In genomic region chr5:36149098-36149497, GRCm38 (mm10) we compare ENCODE assay signal across 19 mouse cellular contexts. TPM values are rescaled to one million over a fixed set of nuclear protein-coding genes. Genes with fewer than 3 reads are reported as not detected.
DNase-seq lines count a peak whose midpoint lies in the region; ATAC-seq and TF ChIP-seq lines count a peak whose summit lies in the region.
"Had no signal": no experiment of that assay in that cellular context is flagged by ENCODE, and none has a peak within 500 bp of the region (broad histone marks: within the 10 kb centered on the region; RNA-seq: fewer than 3 reads in every experiment).

No protein-coding gene starts in this region.

- WGBS in heart, adult 2 months: 62% methylated on average over 8 of the region's 8 CpGs
- 45% methylated on average over 8 of the region's 8 CpGs for WGBS in heart, embryonic 11.5 days (ENCODE audit: insufficient replicate concordance)

- H3K4me2 ChIP-seq in heart, embryonic 11.5 days: no peak overlapping the region
- H3K4me2 ChIP-seq in CH12.LX (ENCODE audit: insufficient read depth, low read depth, poor library complexity, severe bottlenecking): no peak overlapping the region
- H3K4me2 ChIP-seq: limb, embryonic 12.5 days; lung, embryonic 15.5 days had no signal

- intact Hi-C loops in heart, adult 2 months (cut with DNase I): no loop called here
- intact Hi-C loops in left cerebral cortex, adult 2 months (cut with DNase I): no loop called here

- no peak overlapping the region for H3K27ac ChIP-seq in heart, adult 2 months
- no peak overlapping the region for H3K27ac ChIP-seq in heart, embryonic 11.5 days (ENCODE audit: low read depth, low read length)
- H3K27ac ChIP-seq in left cerebral cortex, adult 2 months: no peak overlapping the region
- H3K27ac ChIP-seq in CH12.LX (ENCODE audit: insufficient read depth, low read depth): no peak overlapping the region
- H3K27ac ChIP-seq: embryonic facial prominence, embryonic 10.5 days; limb, embryonic 12.5 days; lung, embryonic 15.5 days had no signal

- no peak for TF ChIP-seq EP300 in heart, adult 2 months (IDR thresholded peaks at IDR 0.05; ENCODE audit: insufficient read depth, low read depth, low read length)
- no peak for TF ChIP-seq EP300 in CH12.LX (IDR thresholded peaks at IDR 0.05; ENCODE audit: low read length)

- no peaks in the 10 kb centered on the region for H3K9me3 ChIP-seq in heart, embryonic 11.5 days (replicated peaks; ENCODE audit: control insufficient read depth, low read length)
- H3K9me3 ChIP-seq in CH12.LX (replicated peaks; ENCODE audit: low read length): no peaks in the 10 kb centered on the region
- H3K9me3 ChIP-seq: embryonic facial prominence, embryonic 10.5 days; limb, embryonic 12.5 days; lung, embryonic 15.5 days had no signal

- peak; percentile 8 for TF ChIP-seq RAD21 in CH12.LX (IDR thresholded peaks at IDR 0.05; ENCODE audit: low read depth, low read length)

- H3K27me3 ChIP-seq in heart, adult 2 months (ENCODE audit: control insufficient read depth, insufficient read depth, low read length): no peaks in the 10 kb centered on the region
- H3K27me3 ChIP-seq in heart, embryonic 11.5 days (ENCODE audit: control insufficient read depth, insufficient read depth, low read length): no peaks in the 10 kb centered on the region
- no peaks in the 10 kb centered on the region for H3K27me3 ChIP-seq in CH12.LX (replicated peaks)
- H3K27me3 ChIP-seq: limb, embryonic 12.5 days; lung, embryonic 15.5 days; Patski had no signal

- H3K9ac ChIP-seq in heart, adult 2 months (ENCODE audit: low read depth, low read length): no peak overlapping the region
- H3K9ac ChIP-seq in heart, embryonic 11.5 days (ENCODE audit: low read depth, low read length): no peak overlapping the region
- no peak overlapping the region for H3K9ac ChIP-seq in CH12.LX (ENCODE audit: insufficient read depth, low read depth)
- H3K9ac ChIP-seq: limb, embryonic 12.5 days; lung, embryonic 15.5 days had no signal

- no peak overlapping the region for H3K4me3 ChIP-seq in heart, adult 2 months
- no peak overlapping the region for H3K4me3 ChIP-seq in heart, embryonic 11.5 days (ENCODE audit: low read depth, low read length)
- no peak overlapping the region for H3K4me3 ChIP-seq in left cerebral cortex, adult 2 months
- no peak overlapping the region for H3K4me3 ChIP-seq in CH12.LX (replicated peaks in 1 of 3; ENCODE audit: low read depth in 2 of 3, low read length in 2 of 3, poor library complexity in 1 of 3)
- H3K4me3 ChIP-seq: embryonic facial prominence, embryonic 10.5 days; limb, embryonic 12.5 days; lung, embryonic 15.5 days; myocyte had no signal

- in situ Hi-C loops in CH12.LX (cut with MboI; ENCODE audit: low pct_ligation_motif_present, low pct_unique_long_range_greater_than_20kb, low sequenced_read_pairs): loop anchor here (10.0 kb wide), 1 partner anchor 246 kb away; the partner anchor contains the start of gene Sorcs2

- TF ChIP-seq CTCF in heart, adult 2 months (IDR thresholded peaks at IDR 0.05): peak; percentile 11; the same call in 1 of the 2 replicates
- peak; percentile 4; the same call in 1 of the 2 replicates for TF ChIP-seq CTCF in left cerebral cortex, adult 2 months (IDR thresholded peaks at IDR 0.05)
- TF ChIP-seq CTCF in CH12.LX (conservative IDR thresholded peaks at IDR 0.05 in 1 of 2, IDR thresholded peaks at IDR 0.05 in 1 of 2; ENCODE audit: low read depth in 2 of 2, low read length in 2 of 2): peak in 1 of 2 experiments; percentile 22; a peak in 1 of 4 replicates

- dilution Hi-C loops in CH12.LX (cut with MboI; ENCODE audit: extremely low pct_ligation_motif_present, extremely low pct_unique_long_range_greater_than_20kb, low sequenced_read_pairs): no loop called here

- no peaks in the 10 kb centered on the region for H3K79me2 ChIP-seq in heart, adult 2 months (replicated peaks; ENCODE audit: control insufficient read depth, insufficient read depth, low read length)
- H3K79me2 ChIP-seq in CH12.LX (replicated peaks; ENCODE audit: control insufficient read depth, extremely low read depth, insufficient read depth, poor library complexity, severe bottlenecking): no peaks in the 10 kb centered on the region

- no peak for ATAC-seq in heart, embryonic 11.5 days (replicated peaks; ENCODE audit: insufficient number of reproducible peaks, low FRiP score, low TSS enrichment)
- ATAC-seq: CD4-positive, CD25-positive, alpha-beta regulatory T cell, adult 4 months had no signal

- no peaks in the 10 kb centered on the region for H3K36me3 ChIP-seq in heart, adult 2 months (ENCODE audit: control insufficient read depth, insufficient read depth, low read length)
- no peaks in the 10 kb centered on the region for H3K36me3 ChIP-seq in heart, embryonic 11.5 days (ENCODE audit: control insufficient read depth, insufficient read depth, low read length)
- H3K36me3 ChIP-seq in CH12.LX (replicated peaks in 1 of 2; ENCODE audit: control insufficient read depth in 1 of 2, insufficient read depth in 1 of 2, low read length in 1 of 2): no peaks in the 10 kb centered on the region
- H3K36me3 ChIP-seq: embryonic facial prominence, embryonic 10.5 days; limb, embryonic 12.5 days; lung, embryonic 15.5 days had no signal

- TF ChIP-seq POLR2A in heart, adult 2 months (IDR thresholded peaks at IDR 0.05; ENCODE audit: insufficient read depth, low read depth, low read length): no peak
- TF ChIP-seq POLR2A in CH12.LX (IDR thresholded peaks at IDR 0.05; ENCODE audit: low read depth, low read length): no peak

- H3K4me1 ChIP-seq in heart, adult 2 months (ENCODE audit: control insufficient read depth, insufficient read depth, low read length): no peaks in the 10 kb centered on the region
- H3K4me1 ChIP-seq in heart, embryonic 11.5 days (ENCODE audit: control insufficient read depth, insufficient read depth, low read length): no peaks in the 10 kb centered on the region
- H3K4me1 ChIP-seq in CH12.LX (ENCODE audit: control insufficient read depth in 1 of 2, insufficient read depth in 2 of 2): peaks cover 26 to 33% of the 10 kb centered on the region in 2 experiments

- DNase-seq in heart, adult 2 months: no peak
- no peak for DNase-seq in left cerebral cortex, adult 2 months (ENCODE audit: extremely low spot score in 1 of 2, low spot score in 2 of 2)
- no peak for DNase-seq in left cerebral cortex, adult 8-10 months (ENCODE audit: low spot score in 2 of 2)
- DNase-seq in CH12.LX (ENCODE audit: extremely low read depth) (no peak), NIH3T3 (ENCODE audit: low read depth) (peak; percentile 6), MN1 (ENCODE audit: low spot score) (no peak)
- DNase-seq: cerebellum, adult 8-10 months; kidney, adult 8-10 months; right cerebral cortex, postnatal 14 days had no signal

TF ChIP-seq in CH12.LX, 34 proteins besides CTCF, POLR2A, EP300 and RAD21:
- TF ChIP-seq ZMIZ1 (IDR thresholded peaks at IDR 0.05; ENCODE audit: low read depth, low read length) (no peak), BHLHE40 (IDR thresholded peaks at IDR 0.05; ENCODE audit: low read depth, low read length) (no peak), ZC3H11A (IDR thresholded peaks at IDR 0.05; ENCODE audit: low read depth, low read length) (no peak), TBP (conservative IDR thresholded peaks at IDR 0.05; ENCODE audit: low read depth, low read length) (no peak), NRF1 (IDR thresholded peaks at IDR 0.05; ENCODE audit: low read depth, low read length) (no peak), CHD2 (IDR thresholded peaks at IDR 0.05; ENCODE audit: low read length) (no peak), ZKSCAN1 (IDR thresholded peaks at IDR 0.05; ENCODE audit: borderline replicate concordance, low read depth, low read length) (no peak), E2F4 (IDR thresholded peaks at IDR 0.05; ENCODE audit: insufficient replicate concordance, low read depth, low read length) (no peak), USF2 (conservative IDR thresholded peaks at IDR 0.05; ENCODE audit: low read depth, low read length) (no peak), SIN3A (IDR thresholded peaks at IDR 0.05; ENCODE audit: low read length) (no peak), GABPA (IDR thresholded peaks at IDR 0.05; ENCODE audit: insufficient replicate concordance, low read depth, low read length) (no peak), MAZ (IDR thresholded peaks at IDR 0.05; ENCODE audit: low read depth, low read length) (no peak), JUND (conservative IDR thresholded peaks at IDR 0.05; ENCODE audit: low read depth, low read length) (no peak), ELF1 (IDR thresholded peaks at IDR 0.05; ENCODE audit: low read depth, low read length) (no peak), IRF4 (IDR thresholded peaks at IDR 0.05; ENCODE audit: low read depth, low read length) (no peak), SMC3 (IDR thresholded peaks at IDR 0.05; ENCODE audit: low read depth, low read length) (no peak; the same call in 1 of the 2 replicates)

RNA-seq across cellular contexts. Expression of gene Psapl1, which starts 54.7 kb away (rescaled TPM):
- total RNA-seq in heart, adult 2 months (2021): not detected
- 0.06 TPM in 1 of 2 replicates, not detected in the other for polyA plus RNA-seq in heart, adult 2 months (2012; rRNA removed)
- polyA plus RNA-seq in heart, embryonic 11.5 days (2014; fragmentation: Nextera tagmentation; extraction: Ambion mirVana): 0.21 TPM in 1 of 2 replicates, not detected in the other
- total RNA-seq in left cerebral cortex, adult 2 months (2021): not detected
- total RNA-seq in left cerebral cortex, adult 8-10 months (2022): not detected
- not detected in 2 replicates for total RNA-seq in CH12.LX (2012; rRNA removed)
- total RNA-seq in CH12.LX (2014; rRNA removed): not detected in 2 replicates
- polyA plus RNA-seq in CH12.LX (2012; ENCODE audit: insufficient read length, low read depth): not detected in 2 replicates
- total RNA-seq: layer of hippocampus, postnatal 10 days; megakaryocyte-erythroid progenitor cell, adult 5-6 weeks had no signal
- polyA plus RNA-seq: CD4-positive, CD25-positive, alpha-beta regulatory T cell, adult 4 months; hindbrain, embryonic 11.5 days; limb, embryonic 12.5 days; Patski had no signal
